Mouse (Mus musculus): Measurements from ENCODE around the gene Ugt8a. TPM values are rescaled to one million over a fixed set of nuclear protein-coding genes. Genes with fewer than 3 reads are reported as not detected.

Ugt8a gene
- polyA plus RNA-seq, 2 experiments = 0.29 to 0.88 TPM

- WGBS = 2% methylated on average over 31 of the region's 43 CpGs
- Histone ChIP-seq H3K36me3 (ENCODE audit: control insufficient read depth, insufficient read depth, low read length) (no peaks in the 10 kb centered on the region), H3K27ac (replicated peaks; ENCODE audit: low read depth, low read length) (no peak overlapping the region), H3K9me3 (ENCODE audit: control insufficient read depth, low read length) (no peaks in the 10 kb centered on the region), H3K4me2 (replicated peaks; ENCODE audit: low read depth, low read length, severe bottlenecking) (peak overlapping the region; percentile 91), H3K4me3 (replicated peaks; ENCODE audit: low read length) (peak overlapping the region; percentile 51), H3K4me1 (ENCODE audit: control insufficient read depth, insufficient read depth, low read length) (peaks cover 4% of the 10 kb centered on the region; the same call in 1 of the 2 replicates), H3K9ac (ENCODE audit: low read depth, low read length, severe bottlenecking) (peak overlapping the region; percentile 16; the same call in 1 of the 2 replicates), H3K27me3 (ENCODE audit: control insufficient read depth, insufficient read depth, low read length) (peaks cover 35% of the 10 kb centered on the region)
- TF ChIP-seq POLR2A (IDR thresholded peaks at IDR 0.05; ENCODE audit: borderline replicate concordance, extremely low read depth, insufficient read depth, insufficient read length) = no peak
- DNase-seq (ENCODE audit: low spot score) (no peak), ATAC-seq (ENCODE audit: low FRiP score, low read depth) (no peak)
Measured at GRCm38 (mm10) chr3:125937536-125938091, 805 bp downstream of the Ugt8a start.

DNA sequence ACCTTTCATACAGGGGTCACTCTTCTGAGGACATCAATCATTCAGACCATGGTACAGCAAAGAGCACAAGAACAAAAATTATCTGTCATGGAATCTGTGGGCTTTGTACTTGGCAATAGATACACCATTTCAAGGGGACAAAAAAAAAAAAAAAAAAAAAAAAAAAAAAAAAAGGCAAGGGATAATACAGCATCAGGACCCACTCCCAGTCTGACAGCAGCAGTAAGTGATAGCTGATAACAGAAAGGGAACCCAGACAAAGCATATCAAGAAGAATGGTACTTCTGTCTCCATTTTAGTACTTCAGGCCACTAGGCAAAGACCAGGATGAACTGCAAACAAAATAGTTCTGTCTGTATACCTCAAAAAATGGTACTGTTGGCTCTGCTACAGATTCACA is 2.6 kb downstream of the Ugt8a start:
- no peak for ATAC-seq (ENCODE audit: low FRiP score, low read depth)
- no peak overlapping the region for H3K4me3 ChIP-seq (replicated peaks; ENCODE audit: low read length)
- peaks cover 4% of the 10 kb centered on the region; the same call in 1 of the 2 replicates for H3K4me1 ChIP-seq (ENCODE audit: control insufficient read depth, insufficient read depth, low read length)
- DNase-seq (ENCODE audit: low spot score) = no peak
- H3K27ac ChIP-seq (replicated peaks; ENCODE audit: low read depth, low read length) = no peak overlapping the region
- no peaks in the 10 kb centered on the region for H3K36me3 ChIP-seq (ENCODE audit: control insufficient read depth, insufficient read depth, low read length)
- peaks cover 33% of the 10 kb centered on the region for H3K27me3 ChIP-seq (ENCODE audit: control insufficient read depth, insufficient read depth, low read length)
- no peak overlapping the region for H3K9ac ChIP-seq (ENCODE audit: low read depth, low read length, severe bottlenecking)
- TF ChIP-seq POLR2A (IDR thresholded peaks at IDR 0.05; ENCODE audit: borderline replicate concordance, extremely low read depth, insufficient read depth, insufficient read length) = no peak
- no peaks in the 10 kb centered on the region for H3K9me3 ChIP-seq (ENCODE audit: control insufficient read depth, low read length)
- no peak overlapping the region for H3K4me2 ChIP-seq (replicated peaks; ENCODE audit: low read depth, low read length, severe bottlenecking)

DNA sequence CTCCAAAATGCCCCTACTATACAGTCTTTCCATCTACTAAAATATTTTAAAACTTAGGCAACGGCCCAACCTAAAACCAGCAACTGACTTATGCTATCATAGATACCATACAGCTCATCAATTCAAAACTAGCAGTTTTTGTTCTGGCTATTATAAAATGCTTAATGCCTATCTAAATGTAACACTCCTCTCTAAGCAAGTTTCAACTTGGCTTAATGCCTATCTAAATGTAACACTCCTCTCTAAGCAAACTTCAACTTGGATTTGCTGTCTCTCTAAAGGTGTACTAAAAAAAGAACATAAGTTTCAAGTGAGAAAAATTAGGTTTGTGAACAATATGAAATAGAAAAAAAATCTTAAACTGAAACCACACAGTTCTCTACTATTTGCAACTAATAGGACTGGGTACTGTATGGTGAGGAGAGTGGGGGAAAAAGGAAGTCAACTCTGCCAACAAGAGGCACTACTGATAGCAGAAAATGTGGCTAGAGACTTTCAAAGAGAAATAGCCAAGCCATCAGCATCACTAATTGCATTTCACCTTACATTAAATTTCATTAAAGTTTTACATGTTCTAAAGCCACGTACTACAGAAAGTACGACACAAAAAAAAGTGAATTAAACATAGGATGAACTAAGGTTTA is 5.7 kb downstream of the Ugt8a start:
- Histone ChIP-seq H3K27ac (replicated peaks; ENCODE audit: low read depth, low read length) (no peak overlapping the region), H3K27me3 (ENCODE audit: control insufficient read depth, insufficient read depth, low read length) (peaks cover 12% of the 10 kb centered on the region), H3K4me3 (replicated peaks; ENCODE audit: low read length) (no peak overlapping the region), H3K9me3 (ENCODE audit: control insufficient read depth, low read length) (no peaks in the 10 kb centered on the region), H3K9ac (ENCODE audit: low read depth, low read length, severe bottlenecking) (no peak overlapping the region), H3K36me3 (ENCODE audit: control insufficient read depth, insufficient read depth, low read length) (no peaks in the 10 kb centered on the region), H3K4me2 (replicated peaks; ENCODE audit: low read depth, low read length, severe bottlenecking) (no peak overlapping the region), H3K4me1 (ENCODE audit: control insufficient read depth, insufficient read depth, low read length) (peaks cover 4% of the 10 kb centered on the region; the same call in 1 of the 2 replicates)
- 85% methylated on average over 3 of the region's 3 CpGs for WGBS
- ATAC-seq (ENCODE audit: low FRiP score, low read depth) = no peak
- TF ChIP-seq POLR2A (IDR thresholded peaks at IDR 0.05; ENCODE audit: borderline replicate concordance, extremely low read depth, insufficient read depth, insufficient read length) = no peak
- DNase-seq (ENCODE audit: low spot score) = no peak

DNA sequence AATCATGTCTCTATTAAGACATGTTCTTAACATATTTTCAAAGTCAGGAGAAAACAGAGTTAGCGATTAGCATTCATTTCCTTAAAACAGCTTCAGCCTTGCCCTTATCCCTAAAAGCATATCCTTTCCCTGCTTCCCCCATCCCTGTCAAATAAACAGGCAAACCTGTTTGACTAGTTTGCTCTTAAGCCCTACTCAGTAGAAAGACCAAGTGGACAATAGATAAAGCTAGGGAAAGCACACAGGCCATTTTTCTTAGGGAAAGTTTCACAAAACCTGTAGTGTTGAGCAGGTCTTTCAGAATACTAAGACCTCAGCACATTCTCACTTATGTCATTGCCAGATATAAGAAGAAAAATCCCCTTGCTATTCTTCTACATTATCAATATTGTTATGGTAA is 7.4 kb downstream of the Ugt8a start:
- Histone ChIP-seq H3K4me2 (replicated peaks; ENCODE audit: low read depth, low read length, severe bottlenecking) (no peak overlapping the region), H3K36me3 (ENCODE audit: control insufficient read depth, insufficient read depth, low read length) (no peaks in the 10 kb centered on the region), H3K9me3 (ENCODE audit: control insufficient read depth, low read length) (no peaks in the 10 kb centered on the region), H3K27ac (replicated peaks; ENCODE audit: low read depth, low read length) (no peak overlapping the region), H3K9ac (ENCODE audit: low read depth, low read length, severe bottlenecking) (no peak overlapping the region), H3K27me3 (ENCODE audit: control insufficient read depth, insufficient read depth, low read length) (no peaks in the 10 kb centered on the region; the same call in 1 of the 2 replicates), H3K4me1 (ENCODE audit: control insufficient read depth, insufficient read depth, low read length) (no peaks in the 10 kb centered on the region), H3K4me3 (replicated peaks; ENCODE audit: low read length) (no peak overlapping the region)
- ATAC-seq (ENCODE audit: low FRiP score, low read depth) (no peak), DNase-seq (ENCODE audit: low spot score) (no peak)
- WGBS = 35% methylated on average over 1 of the region's 1 CpGs
- no peak for TF ChIP-seq POLR2A (IDR thresholded peaks at IDR 0.05; ENCODE audit: borderline replicate concordance, extremely low read depth, insufficient read depth, insufficient read length)

DNA sequence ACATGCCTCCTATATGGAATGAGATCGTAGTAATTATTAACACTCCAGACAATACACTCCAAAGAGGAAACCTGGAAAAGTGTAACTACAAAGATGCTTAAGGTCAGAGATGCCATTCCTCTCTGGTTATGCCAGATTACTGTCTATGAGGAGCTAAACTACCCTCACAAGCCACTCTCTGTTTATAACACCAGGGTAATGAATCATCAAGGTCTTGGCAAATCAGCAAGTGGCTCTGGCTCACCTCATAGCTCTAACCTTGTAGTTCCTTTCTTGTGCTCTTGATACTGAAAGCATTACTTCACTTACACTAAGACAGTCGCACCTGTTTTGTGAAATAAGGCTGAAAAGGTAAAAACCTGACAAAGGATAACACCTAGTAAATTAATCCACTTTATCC is 17.5 kb downstream of the Ugt8a start:
- Histone ChIP-seq H3K27me3 (ENCODE audit: control insufficient read depth, insufficient read depth, low read length) (no peaks in the 10 kb centered on the region), H3K4me3 (replicated peaks; ENCODE audit: low read length) (no peak overlapping the region), H3K9me3 (ENCODE audit: control insufficient read depth, low read length) (no peaks in the 10 kb centered on the region), H3K9ac (ENCODE audit: low read depth, low read length, severe bottlenecking) (no peak overlapping the region), H3K36me3 (ENCODE audit: control insufficient read depth, insufficient read depth, low read length) (no peaks in the 10 kb centered on the region), H3K4me2 (replicated peaks; ENCODE audit: low read depth, low read length, severe bottlenecking) (no peak overlapping the region), H3K27ac (replicated peaks; ENCODE audit: low read depth, low read length) (no peak overlapping the region), H3K4me1 (ENCODE audit: control insufficient read depth, insufficient read depth, low read length) (no peaks in the 10 kb centered on the region)
- no peak for ATAC-seq (ENCODE audit: low FRiP score, low read depth)
- no peak for DNase-seq (ENCODE audit: low spot score)
- no peak for TF ChIP-seq POLR2A (IDR thresholded peaks at IDR 0.05; ENCODE audit: borderline replicate concordance, extremely low read depth, insufficient read depth, insufficient read length)
- 82% methylated on average over 2 of the region's 2 CpGs for WGBS

Measured in limb, embryonic 14.5 days (tissue).